Mouse (Mus musculus): ENCODE measurements at regions not wholly inside any gene's neighbourhood (a gene's known extent, or its start where the extent isn't known, plus 50 kb on each side); places are given as distances from the start of the nearest gene placed in this dataset.

GRCm38 (mm10) chr16:47354279-47354678, 856.0 kb upstream of the Nectin3 start:
- Histone ChIP-seq H3K4me3 (no peak overlapping the region), H3K27ac (replicated peaks) (no peak overlapping the region), H3K27me3 (no peaks in the 10 kb centered on the region), H3K4me2 (replicated peaks) (no peak overlapping the region), H3K4me1 (no peaks in the 10 kb centered on the region), H3K36me3 (no peaks in the 10 kb centered on the region), H3K9me3 (no peaks in the 10 kb centered on the region), H3K9ac (replicated peaks) (no peak overlapping the region)
- WGBS: 44% methylated on average over 1 of the region's 1 CpGs
- no peak for ATAC-seq (replicated peaks)

GRCm38 (mm10) chr16:47394398-47394797, 889.1 kb upstream of the Dppa4 start:
- WGBS: 87% methylated on average over 1 of the region's 1 CpGs
- Histone ChIP-seq H3K9me3 (no peaks in the 10 kb centered on the region), H3K9ac (replicated peaks) (no peak overlapping the region), H3K4me3 (no peak overlapping the region), H3K27me3 (no peaks in the 10 kb centered on the region), H3K4me2 (replicated peaks) (no peak overlapping the region), H3K4me1 (no peaks in the 10 kb centered on the region), H3K36me3 (no peaks in the 10 kb centered on the region), H3K27ac (replicated peaks) (no peak overlapping the region)
- ATAC-seq (replicated peaks): no peak

GRCm38 (mm10) chr16:47407067-47407466, 876.5 kb upstream of the Dppa4 start:
- no peak for ATAC-seq (replicated peaks)
- Histone ChIP-seq H3K4me2 (replicated peaks) (no peak overlapping the region), H3K36me3 (no peaks in the 10 kb centered on the region), H3K9me3 (no peaks in the 10 kb centered on the region), H3K4me1 (no peaks in the 10 kb centered on the region), H3K27ac (replicated peaks) (no peak overlapping the region), H3K4me3 (no peak overlapping the region), H3K9ac (replicated peaks) (no peak overlapping the region), H3K27me3 (no peaks in the 10 kb centered on the region)
- WGBS: 80% methylated on average over 3 of the region's 3 CpGs

DNA sequence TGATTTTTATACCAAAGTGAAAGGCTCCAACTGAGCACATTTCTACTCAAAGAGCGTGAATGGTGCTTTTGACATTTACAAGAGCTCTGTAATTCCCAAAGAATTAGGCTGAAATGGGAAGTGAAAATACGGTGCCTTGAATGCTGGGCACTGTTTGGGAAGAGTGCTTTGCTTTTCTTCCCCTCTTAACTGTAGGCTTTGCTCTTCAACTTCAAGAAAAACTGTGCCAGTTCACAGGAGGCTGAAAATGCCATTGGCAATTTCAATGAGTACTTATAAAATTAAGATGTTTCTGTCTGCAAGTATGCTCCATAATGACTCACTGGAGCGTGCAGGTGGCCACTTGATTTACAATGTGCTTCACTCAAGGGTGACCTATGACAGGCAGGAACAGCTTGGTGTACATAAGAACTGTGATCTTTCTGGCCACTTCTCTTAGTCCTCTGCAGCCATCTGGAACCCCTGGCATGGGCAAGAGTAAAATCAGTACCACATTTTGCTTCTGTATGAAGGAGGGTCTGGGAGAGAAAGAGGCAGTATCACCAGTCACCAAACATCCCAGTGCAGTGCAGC, 864.8 kb upstream of the Dppa4 start:
- Histone ChIP-seq H3K27me3 (no peaks in the 10 kb centered on the region), H3K27ac (replicated peaks) (no peak overlapping the region), H3K4me2 (replicated peaks) (no peak overlapping the region), H3K4me1 (no peaks in the 10 kb centered on the region), H3K9ac (replicated peaks) (no peak overlapping the region), H3K36me3 (no peaks in the 10 kb centered on the region), H3K9me3 (no peaks in the 10 kb centered on the region), H3K4me3 (no peak overlapping the region)
- ATAC-seq (replicated peaks): peak; percentile 51
- WGBS: 30% methylated on average over 3 of the region's 3 CpGs

GRCm38 (mm10) chr16:47445083-47445482, 838.5 kb upstream of the Dppa4 start:
- Histone ChIP-seq H3K27me3 (no peaks in the 10 kb centered on the region), H3K4me2 (replicated peaks) (no peak overlapping the region), H3K27ac (replicated peaks) (no peak overlapping the region), H3K4me1 (no peaks in the 10 kb centered on the region), H3K9me3 (no peaks in the 10 kb centered on the region), H3K4me3 (no peak overlapping the region), H3K9ac (replicated peaks) (no peak overlapping the region), H3K36me3 (no peaks in the 10 kb centered on the region)
- ATAC-seq (replicated peaks): no peak
- 93% methylated on average over 2 of the region's 2 CpGs for WGBS

- no peak for ATAC-seq (replicated peaks)
- Histone ChIP-seq H3K4me1 (no peaks in the 10 kb centered on the region), H3K9ac (replicated peaks) (no peak overlapping the region), H3K27ac (replicated peaks) (no peak overlapping the region), H3K36me3 (no peaks in the 10 kb centered on the region), H3K27me3 (no peaks in the 10 kb centered on the region), H3K4me3 (no peak overlapping the region), H3K4me2 (replicated peaks) (no peak overlapping the region), H3K9me3 (no peaks in the 10 kb centered on the region)
- WGBS: 30% methylated on average over 9 of the region's 9 CpGs
These were observed 808.0 kb upstream of the Dppa4 start for GRCm38 (mm10) chr16:47475441-47476081.

- Histone ChIP-seq H3K36me3 (no peaks in the 10 kb centered on the region), H3K9me3 (no peaks in the 10 kb centered on the region)
- ATAC-seq (replicated peaks): 0 out of 2 replicates have a peak, but pooled peaks have one; percentile 19
These were observed 801.5 kb upstream of the Dppa4 start for GRCm38 (mm10) chr16:47482071-47482470.

DNA sequence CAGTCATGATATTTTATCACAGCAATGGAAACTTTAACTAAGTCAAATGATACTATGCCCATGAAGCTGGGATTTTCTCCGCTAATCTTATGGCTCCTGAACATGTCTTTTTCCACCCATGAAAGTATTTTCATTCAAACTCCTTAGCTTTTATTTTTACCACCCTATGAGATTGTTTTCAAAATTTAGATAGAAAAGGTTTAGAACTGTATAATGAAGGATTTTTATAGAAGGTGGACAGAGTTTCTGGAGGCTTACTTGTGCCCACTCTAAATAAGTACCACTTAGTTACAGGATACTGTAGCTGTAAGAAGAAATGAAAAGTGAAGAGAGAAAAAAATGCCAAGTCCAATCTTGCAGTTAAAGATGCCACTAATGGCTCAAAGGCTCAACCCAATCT, 795.0 kb upstream of the Dppa4 start:
- ATAC-seq (replicated peaks): no peak
- Histone ChIP-seq H3K27me3 (no peaks in the 10 kb centered on the region), H3K4me2 (replicated peaks) (no peak overlapping the region), H3K9ac (replicated peaks) (no peak overlapping the region), H3K27ac (replicated peaks) (no peak overlapping the region), H3K4me1 (no peaks in the 10 kb centered on the region), H3K36me3 (no peaks in the 10 kb centered on the region), H3K4me3 (no peak overlapping the region), H3K9me3 (no peaks in the 10 kb centered on the region)
- WGBS: 87% methylated on average over 1 of the region's 1 CpGs

More at GRCm38 (mm10) chr16:47482071-47482470, 801.5 kb upstream of the Dppa4 start:
- 35% methylated on average over 2 of the region's 2 CpGs for WGBS
- no peaks in the 10 kb centered on the region for H3K27me3 ChIP-seq
- no peak overlapping the region for H3K27ac ChIP-seq (replicated peaks)
- H3K4me1 ChIP-seq: no peaks in the 10 kb centered on the region
- no peak overlapping the region for H3K4me2 ChIP-seq (replicated peaks)
- no peak overlapping the region for H3K4me3 ChIP-seq
- H3K9ac ChIP-seq (replicated peaks): no peak overlapping the region

DNA sequence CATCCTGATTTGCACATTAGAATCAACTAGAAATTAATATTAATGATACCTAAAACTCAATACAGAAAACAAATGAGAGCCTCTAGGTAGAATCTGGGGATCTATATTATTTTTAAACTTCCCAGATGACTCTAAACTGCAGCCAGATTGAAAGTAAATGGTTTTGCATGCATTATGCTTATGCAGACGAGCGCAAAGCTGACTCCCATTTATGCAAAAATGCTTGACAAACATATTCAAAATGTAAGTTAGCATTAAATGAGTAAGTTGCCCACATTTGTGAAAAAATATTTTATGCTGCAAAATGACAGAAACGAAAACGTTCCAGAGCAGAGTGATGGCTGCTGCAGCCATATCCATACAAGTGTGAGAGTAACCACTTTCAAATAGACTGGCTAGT, 757.7 kb upstream of the Dppa4 start:
- H3K27me3 ChIP-seq: no peaks in the 10 kb centered on the region
- no peaks in the 10 kb centered on the region for H3K36me3 ChIP-seq
- no peak overlapping the region for H3K4me2 ChIP-seq (replicated peaks)
- H3K4me3 ChIP-seq: no peak overlapping the region
- WGBS: 87% methylated on average over 4 of the region's 4 CpGs
- no peak for ATAC-seq (replicated peaks)
- no peak overlapping the region; the same call in 1 of the 2 replicates for H3K27ac ChIP-seq (replicated peaks)
- no peaks in the 10 kb centered on the region for H3K9me3 ChIP-seq
- no peak overlapping the region for H3K9ac ChIP-seq (replicated peaks)
- H3K4me1 ChIP-seq: no peaks in the 10 kb centered on the region

DNA sequence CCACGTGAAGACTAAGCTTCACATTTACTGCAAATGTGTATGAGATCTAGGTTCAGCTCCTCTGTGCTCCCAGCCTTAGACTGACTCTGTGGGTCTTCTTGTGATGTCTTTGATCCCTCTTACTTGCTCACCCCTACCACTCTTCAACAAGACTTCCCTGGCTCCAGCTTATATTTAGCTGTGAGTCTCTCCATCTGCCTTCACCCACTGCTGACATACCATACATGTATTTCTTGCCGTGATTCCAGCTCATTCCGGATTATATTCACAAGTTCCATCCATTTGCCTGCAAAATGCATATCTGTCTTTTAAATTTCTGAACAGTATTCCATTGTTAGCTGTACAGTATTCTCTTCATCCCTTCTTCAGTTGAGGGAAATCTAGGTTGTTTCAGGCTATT, 756.9 kb upstream of the Dppa4 start:
- H3K27me3 ChIP-seq: no peaks in the 10 kb centered on the region
- H3K4me3 ChIP-seq: no peak overlapping the region
- no peaks in the 10 kb centered on the region for H3K9me3 ChIP-seq
- no peaks in the 10 kb centered on the region for H3K4me1 ChIP-seq
- 89% methylated on average over 3 of the region's 3 CpGs for WGBS
- no peak for ATAC-seq (replicated peaks)
- H3K27ac ChIP-seq (replicated peaks): no peak overlapping the region
- H3K4me2 ChIP-seq (replicated peaks): no peak overlapping the region
- H3K36me3 ChIP-seq: no peaks in the 10 kb centered on the region
- no peak overlapping the region for H3K9ac ChIP-seq (replicated peaks)

DNA sequence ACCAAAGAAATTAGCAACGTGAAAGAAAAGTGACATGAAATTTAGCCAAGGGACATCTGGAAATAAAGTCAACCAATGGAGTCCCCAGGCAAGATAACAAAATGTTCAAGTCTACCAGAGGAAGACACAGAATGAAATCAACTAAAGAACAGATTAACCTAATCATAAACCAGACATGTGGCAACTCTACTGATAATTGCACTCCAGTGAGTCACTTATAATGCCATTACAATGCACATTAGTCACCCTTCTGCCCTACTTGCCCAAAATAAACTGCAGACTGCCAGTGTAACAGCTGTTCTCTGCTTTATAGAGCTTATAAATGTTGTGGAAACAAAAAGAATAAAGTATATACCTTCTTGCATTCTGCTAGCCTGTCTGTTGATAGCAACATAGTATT, 747.0 kb upstream of the Dppa4 start:
- Histone ChIP-seq H3K27ac (replicated peaks) (no peak overlapping the region), H3K36me3 (no peaks in the 10 kb centered on the region), H3K9ac (replicated peaks) (no peak overlapping the region), H3K9me3 (no peaks in the 10 kb centered on the region), H3K27me3 (no peaks in the 10 kb centered on the region), H3K4me3 (no peak overlapping the region), H3K4me2 (replicated peaks) (no peak overlapping the region), H3K4me1 (no peaks in the 10 kb centered on the region)
- WGBS: 76% methylated on average over 1 of the region's 1 CpGs
- no peak for ATAC-seq (replicated peaks)

DNA sequence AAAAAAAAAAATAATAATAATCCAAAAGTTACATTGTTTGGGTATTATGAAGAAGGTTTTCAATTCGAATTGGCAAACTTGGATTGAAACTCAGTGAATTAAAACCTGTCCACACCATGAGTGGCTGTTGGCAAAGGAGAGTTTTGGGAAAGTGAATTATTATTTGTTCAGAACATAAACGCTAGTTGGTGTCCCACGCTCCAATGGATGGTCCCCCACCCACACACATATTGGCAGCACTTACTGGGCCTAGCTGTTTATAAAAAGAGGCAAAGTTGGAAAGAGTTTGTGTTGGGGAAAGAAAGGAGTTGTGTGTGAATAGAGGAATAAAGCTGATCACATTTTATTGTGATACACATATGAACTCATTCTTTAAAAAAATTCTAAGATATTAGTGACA, 732.4 kb upstream of the Dppa4 start:
- Histone ChIP-seq H3K36me3 (no peaks in the 10 kb centered on the region), H3K27me3 (no peaks in the 10 kb centered on the region), H3K4me1 (no peaks in the 10 kb centered on the region), H3K27ac (replicated peaks) (no peak overlapping the region), H3K9me3 (no peaks in the 10 kb centered on the region), H3K4me3 (no peak overlapping the region), H3K9ac (replicated peaks) (no peak overlapping the region), H3K4me2 (replicated peaks) (no peak overlapping the region)
- no peak for ATAC-seq (replicated peaks)
- WGBS: 79% methylated on average over 3 of the region's 3 CpGs

DNA sequence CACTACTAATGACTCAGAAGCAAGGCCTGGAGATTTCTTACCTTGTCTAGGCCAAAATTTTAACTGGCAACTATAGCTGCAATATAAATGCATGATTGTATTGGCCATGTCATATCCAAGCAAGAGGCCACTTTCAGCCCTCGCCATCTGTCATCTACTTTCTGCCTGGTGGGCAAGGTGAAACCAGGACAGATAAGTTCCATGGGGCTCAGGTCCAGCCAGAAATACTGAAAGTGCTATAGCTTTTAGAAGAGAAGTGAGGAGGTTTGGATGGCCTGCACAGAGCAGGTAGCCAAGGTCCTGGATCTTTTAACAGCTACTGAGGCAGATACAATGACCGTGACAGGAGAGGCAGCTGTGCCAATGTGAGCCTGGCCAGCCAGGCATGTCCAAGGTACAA, 715.5 kb upstream of the Dppa4 start:
- H3K9ac ChIP-seq (replicated peaks): no peak overlapping the region
- no peaks in the 10 kb centered on the region for H3K36me3 ChIP-seq
- no peaks in the 10 kb centered on the region for H3K4me1 ChIP-seq
- no peaks in the 10 kb centered on the region for H3K27me3 ChIP-seq
- no peak overlapping the region for H3K27ac ChIP-seq (replicated peaks)
- no peak for ATAC-seq (replicated peaks)
- no peak overlapping the region for H3K4me3 ChIP-seq
- H3K4me2 ChIP-seq (replicated peaks): no peak overlapping the region
- WGBS: 92% methylated on average over 2 of the region's 2 CpGs
- no peaks in the 10 kb centered on the region for H3K9me3 ChIP-seq
